Mouse (Mus musculus): ENCODE measurements around the gene Olfr286. TPM values are rescaled to one million over a fixed set of nuclear protein-coding genes. Genes with fewer than 3 reads are reported as not detected.

Olfr286 gene
- not detected in 2 replicates for polyA plus RNA-seq (2012; rRNA removed)

DNA sequence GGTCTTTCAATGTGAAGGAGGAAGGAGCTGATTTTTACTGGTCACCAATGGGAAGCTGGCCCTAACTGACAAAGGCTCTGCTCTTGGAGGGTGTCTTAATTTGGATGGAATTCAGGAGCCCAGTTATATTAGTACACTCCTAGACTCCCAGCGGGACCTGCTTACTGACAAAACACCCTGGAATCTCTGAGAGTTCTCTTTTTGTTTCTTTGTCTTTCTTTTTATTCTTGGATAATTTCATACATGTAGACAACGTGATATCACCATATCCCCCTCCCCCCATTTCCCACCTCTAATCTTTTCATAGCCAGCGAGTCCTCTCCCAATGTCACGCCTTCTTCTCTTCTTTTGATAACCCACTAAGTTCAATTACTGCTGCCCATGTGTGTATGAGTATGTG, at the start of gene Olfr286:
Olfr286 (minus strand) TSS at position 101 of the 400 bp plus-strand sequence.
- Histone ChIP-seq H3K27ac (ENCODE audit: control insufficient read depth, insufficient read depth, low read depth, low read length) (no peak within 1 kb of the TSS), H3K27me3 (ENCODE audit: control insufficient read depth, insufficient read depth, low read length) (no peaks in the 10 kb centered on the region), H3K36me3 (ENCODE audit: control insufficient read depth, insufficient read depth, low read length) (no peaks in the 10 kb centered on the region), H3K4me3 (ENCODE audit: control insufficient read depth, low read depth, low read length) (no peak within 1 kb of the TSS), H3K4me1 (ENCODE audit: control insufficient read depth, insufficient read depth, low read length) (no peaks in the 10 kb centered on the region)
- TF ChIP-seq POLR2A (IDR thresholded peaks at IDR 0.05; ENCODE audit: control insufficient read depth, low read depth, low read length) (no peak), CTCF (IDR thresholded peaks at IDR 0.05; ENCODE audit: control insufficient read depth, insufficient read depth, insufficient replicate concordance, low read depth, low read length) (no peak)

DNA sequence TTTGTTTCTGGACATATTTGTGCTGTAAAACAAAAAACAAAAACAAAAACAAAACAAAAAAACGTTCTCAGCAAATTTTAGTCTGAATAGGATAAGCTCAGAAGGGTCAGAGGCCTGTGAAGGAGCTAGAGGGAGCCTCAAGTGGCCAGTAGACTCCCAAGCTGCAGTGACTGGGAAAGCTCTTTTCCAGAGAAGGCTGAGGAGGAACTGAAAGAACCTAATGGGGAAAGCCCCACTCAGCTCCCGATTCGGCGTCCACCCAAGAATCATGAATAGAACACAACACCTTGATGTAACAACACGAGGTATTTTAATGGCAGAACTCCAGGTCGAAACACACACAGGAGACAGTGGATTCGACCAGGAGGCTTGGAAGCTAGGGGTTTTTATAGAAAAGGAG, 23.5 kb upstream of the Olfr286 start:
- TF ChIP-seq POLR2A (IDR thresholded peaks at IDR 0.05; ENCODE audit: control insufficient read depth, low read depth, low read length) (no peak), CTCF (IDR thresholded peaks at IDR 0.05; ENCODE audit: control insufficient read depth, insufficient read depth, insufficient replicate concordance, low read depth, low read length) (no peak)
- H3K27ac ChIP-seq (ENCODE audit: control insufficient read depth, insufficient read depth, low read depth, low read length) = no peak overlapping the region
- H3K4me3 ChIP-seq (ENCODE audit: control insufficient read depth, low read depth, low read length) = peak overlapping the region; percentile 63
- H3K27me3 ChIP-seq (ENCODE audit: control insufficient read depth, insufficient read depth, low read length) = no peaks in the 10 kb centered on the region
- peaks cover 3% of the 10 kb centered on the region for H3K4me1 ChIP-seq (ENCODE audit: control insufficient read depth, insufficient read depth, low read length)
- no peaks in the 10 kb centered on the region for H3K36me3 ChIP-seq (ENCODE audit: control insufficient read depth, insufficient read depth, low read length)

DNA sequence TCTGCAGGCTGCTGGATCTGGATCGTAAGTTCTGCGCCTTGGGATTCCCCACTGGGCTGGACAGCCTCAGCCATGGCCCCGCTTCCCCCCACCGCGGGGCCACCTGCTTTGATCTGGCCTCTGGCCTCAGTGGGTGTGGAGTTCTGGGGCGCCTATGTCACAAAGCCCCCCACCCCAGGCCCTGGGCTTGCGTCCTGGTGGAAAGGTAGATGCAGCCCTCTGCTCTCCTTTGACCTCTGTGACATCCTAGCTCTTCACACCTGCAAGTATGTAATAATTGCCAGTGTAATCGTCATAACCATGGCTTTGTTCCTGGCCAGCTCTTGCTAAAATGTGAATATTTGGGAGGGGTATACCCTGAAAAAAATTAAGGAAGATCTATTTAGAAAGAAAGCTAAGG, 22.9 kb upstream of the Olfr286 start, which contains the start of gene H1fnt:
H1fnt (minus strand) TSS at position 101 of the 400 bp plus-strand sequence.
- peak within 1 kb of the TSS; percentile 78 for H3K27ac ChIP-seq (ENCODE audit: control insufficient read depth, insufficient read depth, low read depth, low read length)
- H3K4me1 ChIP-seq (ENCODE audit: control insufficient read depth, insufficient read depth, low read length) = peaks cover 3% of the 10 kb centered on the region
- no peaks in the 10 kb centered on the region for H3K27me3 ChIP-seq (ENCODE audit: control insufficient read depth, insufficient read depth, low read length)
- no peaks in the 10 kb centered on the region for H3K36me3 ChIP-seq (ENCODE audit: control insufficient read depth, insufficient read depth, low read length)
- H3K4me3 ChIP-seq (ENCODE audit: control insufficient read depth, low read depth, low read length) = peak within 1 kb of the TSS; percentile 84
- peak; percentile 22; the same call in 1 of the 2 replicates for TF ChIP-seq POLR2A (IDR thresholded peaks at IDR 0.05; ENCODE audit: control insufficient read depth, low read depth, low read length)
- TF ChIP-seq CTCF (IDR thresholded peaks at IDR 0.05; ENCODE audit: control insufficient read depth, insufficient read depth, insufficient replicate concordance, low read depth, low read length) = no peak

GRCm38 (mm10) chr15:98256271-98256670, 22.0 kb upstream of the Olfr286 start:
- Histone ChIP-seq H3K36me3 (ENCODE audit: control insufficient read depth, insufficient read depth, low read length) (no peaks in the 10 kb centered on the region), H3K4me3 (ENCODE audit: control insufficient read depth, low read depth, low read length) (peak overlapping the region; percentile 84), H3K27ac (ENCODE audit: control insufficient read depth, insufficient read depth, low read depth, low read length) (peak overlapping the region; percentile 18; the same call in 1 of the 2 replicates), H3K4me1 (ENCODE audit: control insufficient read depth, insufficient read depth, low read length) (peaks cover 3% of the 10 kb centered on the region), H3K27me3 (ENCODE audit: control insufficient read depth, insufficient read depth, low read length) (no peaks in the 10 kb centered on the region)
- TF ChIP-seq POLR2A (IDR thresholded peaks at IDR 0.05; ENCODE audit: control insufficient read depth, low read depth, low read length) = peak; percentile 64; the same call in 1 of the 2 replicates
- TF ChIP-seq CTCF (IDR thresholded peaks at IDR 0.05; ENCODE audit: control insufficient read depth, insufficient read depth, insufficient replicate concordance, low read depth, low read length) = no peak

GRCm38 (mm10) chr15:98235442-98235841, 1.2 kb upstream of the Olfr286 start:
- no peak overlapping the region for H3K4me3 ChIP-seq (ENCODE audit: control insufficient read depth, low read depth, low read length)
- no peaks in the 10 kb centered on the region for H3K27me3 ChIP-seq (ENCODE audit: control insufficient read depth, insufficient read depth, low read length)
- H3K4me1 ChIP-seq (ENCODE audit: control insufficient read depth, insufficient read depth, low read length) = no peaks in the 10 kb centered on the region
- H3K27ac ChIP-seq (ENCODE audit: control insufficient read depth, insufficient read depth, low read depth, low read length) = no peak overlapping the region
- TF ChIP-seq CTCF (IDR thresholded peaks at IDR 0.05; ENCODE audit: control insufficient read depth, insufficient read depth, insufficient replicate concordance, low read depth, low read length) (no peak), POLR2A (IDR thresholded peaks at IDR 0.05; ENCODE audit: control insufficient read depth, low read depth, low read length) (no peak)
- H3K36me3 ChIP-seq (ENCODE audit: control insufficient read depth, insufficient read depth, low read length) = no peaks in the 10 kb centered on the region

DNA sequence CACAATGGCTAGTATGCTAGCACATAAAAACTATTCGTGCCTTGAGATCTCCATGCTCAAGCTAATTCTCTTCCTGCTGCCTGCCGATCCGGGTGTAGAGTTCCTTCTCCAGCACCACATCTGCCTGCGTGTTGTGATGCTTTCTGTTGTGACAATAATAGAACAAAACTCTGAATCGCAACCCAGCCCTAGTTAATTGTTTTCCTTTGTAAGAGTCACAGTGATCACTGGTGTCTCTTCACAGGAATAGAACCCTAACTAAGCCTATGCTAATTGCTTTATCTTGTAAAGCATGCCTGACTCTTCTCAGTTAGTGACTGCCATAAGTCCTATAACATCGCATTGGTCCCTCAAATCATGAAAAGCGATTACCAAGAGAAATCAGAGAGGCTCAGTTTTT, 8.2 kb downstream of the Olfr286 start:
- no peaks in the 10 kb centered on the region for H3K36me3 ChIP-seq (ENCODE audit: control insufficient read depth, insufficient read depth, low read length)
- H3K4me1 ChIP-seq (ENCODE audit: control insufficient read depth, insufficient read depth, low read length) = peaks cover 5% of the 10 kb centered on the region
- no peak for TF ChIP-seq CTCF (IDR thresholded peaks at IDR 0.05; ENCODE audit: control insufficient read depth, insufficient read depth, insufficient replicate concordance, low read depth, low read length)
- TF ChIP-seq POLR2A (IDR thresholded peaks at IDR 0.05; ENCODE audit: control insufficient read depth, low read depth, low read length) = no peak

GRCm38 (mm10) chr15:98225610-98226009, 8.6 kb downstream of the Olfr286 start:
- no peak overlapping the region; the same call in 1 of the 2 replicates for H3K4me3 ChIP-seq (ENCODE audit: control insufficient read depth, low read depth, low read length)
- H3K27ac ChIP-seq (ENCODE audit: control insufficient read depth, insufficient read depth, low read depth, low read length) = no peak overlapping the region
- H3K4me1 ChIP-seq (ENCODE audit: control insufficient read depth, insufficient read depth, low read length) = peaks cover 5% of the 10 kb centered on the region
- H3K27me3 ChIP-seq (ENCODE audit: control insufficient read depth, insufficient read depth, low read length) = no peaks in the 10 kb centered on the region
- no peak for TF ChIP-seq CTCF (IDR thresholded peaks at IDR 0.05; ENCODE audit: control insufficient read depth, insufficient read depth, insufficient replicate concordance, low read depth, low read length)
- TF ChIP-seq POLR2A (IDR thresholded peaks at IDR 0.05; ENCODE audit: control insufficient read depth, low read depth, low read length) = no peak
- H3K36me3 ChIP-seq (ENCODE audit: control insufficient read depth, insufficient read depth, low read length) = no peaks in the 10 kb centered on the region

More for the DNA sequence above, 8.2 kb downstream of the Olfr286 start:
- no peak overlapping the region for H3K4me3 ChIP-seq (ENCODE audit: control insufficient read depth, low read depth, low read length)
- H3K27ac ChIP-seq (ENCODE audit: control insufficient read depth, insufficient read depth, low read depth, low read length) = no peak overlapping the region
- H3K27me3 ChIP-seq (ENCODE audit: control insufficient read depth, insufficient read depth, low read length) = no peaks in the 10 kb centered on the region

Measured in testis, adult 2 months (tissue).